Mouse (Mus musculus) WW6 (cell line): ENCODE measurements at regions not wholly inside any gene's neighbourhood (a gene's known extent, or its start where the extent isn't known, plus 50 kb on each side); places are given as distances from the start of the nearest gene placed in this dataset.

Source experiments
- DNase-seq: peaks from one replicate; pipeline ENCODE4 v3.0.0-alpha.2; 2013; ENCODE audit warnings: low read depth, low spot score

DNA sequence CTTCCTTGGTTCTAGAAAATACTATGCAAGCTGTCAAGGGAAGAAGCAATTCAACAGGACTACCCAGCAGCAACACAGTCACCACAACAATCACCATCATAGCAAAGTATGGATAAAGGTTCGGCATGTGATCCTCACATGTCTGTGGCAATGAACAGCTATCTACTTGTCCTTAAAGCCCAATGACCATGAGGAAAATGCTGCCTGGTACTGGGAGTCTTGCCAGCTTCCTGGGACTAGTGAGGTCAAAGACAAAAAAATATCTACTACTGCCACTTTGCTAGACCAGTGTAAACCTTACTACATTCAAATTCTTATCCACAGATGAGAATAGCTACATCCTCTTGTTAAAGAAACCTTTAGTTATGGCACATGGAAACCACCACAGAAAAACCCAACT, 346.3 kb downstream of the Wdr20rt start:
- DNase-seq, result no peak

DNA sequence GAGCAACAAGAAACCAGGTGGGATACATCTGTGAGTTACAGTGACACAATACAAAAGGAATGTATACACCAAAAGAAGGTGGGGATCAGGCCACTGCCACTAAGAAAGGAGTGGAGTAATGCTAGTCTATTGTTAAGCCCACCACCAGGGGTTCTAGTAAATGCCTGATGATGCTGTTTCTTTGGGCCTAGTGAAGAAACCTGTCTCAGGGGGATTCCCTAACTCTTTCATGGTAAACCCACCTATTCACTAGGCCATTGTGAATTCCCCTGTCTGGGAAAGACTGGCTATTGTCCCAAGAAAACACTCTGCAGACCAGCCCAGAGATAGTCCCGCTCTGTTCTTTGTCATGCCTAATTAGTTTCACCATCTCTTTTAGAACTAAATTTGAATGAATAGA, 368.2 kb downstream of the Wdr20rt start:
- DNase-seq, result peak; percentile 7

DNA sequence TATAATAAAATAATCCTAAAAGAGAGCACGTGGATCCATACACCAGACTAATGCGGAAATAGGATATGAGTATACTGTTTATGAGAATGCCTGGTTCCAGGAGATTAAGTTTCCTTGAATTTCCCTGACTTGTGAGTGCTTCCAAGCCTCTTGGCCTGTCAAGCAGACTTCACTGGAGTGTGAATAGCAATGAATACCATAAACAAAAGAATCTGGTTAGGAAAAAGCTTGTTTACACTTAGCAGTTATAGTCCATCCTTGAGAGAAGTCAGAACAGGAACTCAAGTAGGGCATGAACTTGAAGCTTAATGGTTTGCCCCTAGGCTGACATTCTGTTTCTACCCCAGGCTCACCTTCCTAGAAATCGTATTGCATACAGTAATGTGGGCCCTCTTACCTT, 368.8 kb downstream of the Wdr20rt start:
- DNase-seq, result no peak

DNA sequence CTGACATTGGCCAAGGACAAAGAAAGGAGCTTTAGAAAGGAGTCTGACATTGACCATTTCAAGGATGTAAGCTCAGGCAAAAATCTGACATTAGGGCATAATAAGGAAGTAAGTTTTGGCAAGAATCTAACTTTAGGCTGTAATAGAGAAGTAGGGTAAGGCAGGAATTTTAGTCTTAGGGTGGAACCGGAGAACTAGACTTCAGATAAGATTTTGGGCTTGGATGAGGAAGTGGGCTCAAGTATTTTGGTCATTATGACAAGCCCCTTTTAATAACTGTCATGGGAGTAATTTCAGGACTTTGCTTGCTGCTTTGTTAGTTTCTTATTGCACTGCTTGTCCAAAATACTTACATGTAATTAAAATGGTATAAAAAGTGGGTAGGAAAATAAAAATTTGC, 418.9 kb downstream of the Wdr20rt start:
- DNase-seq, result no peak

DNA sequence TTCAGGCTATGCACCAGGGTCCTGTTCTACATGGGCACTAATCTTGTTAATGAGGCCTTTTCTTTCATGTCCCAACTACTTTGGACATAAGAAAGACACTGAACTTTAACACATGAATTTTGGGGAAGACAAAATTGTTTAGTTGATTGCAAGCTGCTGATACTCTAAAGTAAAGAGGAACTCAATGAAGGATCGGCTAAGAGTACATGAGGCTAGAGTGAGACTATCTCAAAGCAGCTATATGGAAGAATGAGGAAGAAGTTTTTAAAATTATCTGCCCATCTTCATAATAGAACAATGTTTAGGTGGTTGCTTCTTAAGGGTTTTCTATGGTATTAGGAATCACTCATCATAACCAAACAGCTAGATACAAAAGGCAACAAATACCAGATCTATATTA, 431.5 kb downstream of the Wdr20rt start:
- DNase-seq, result no peak

DNA sequence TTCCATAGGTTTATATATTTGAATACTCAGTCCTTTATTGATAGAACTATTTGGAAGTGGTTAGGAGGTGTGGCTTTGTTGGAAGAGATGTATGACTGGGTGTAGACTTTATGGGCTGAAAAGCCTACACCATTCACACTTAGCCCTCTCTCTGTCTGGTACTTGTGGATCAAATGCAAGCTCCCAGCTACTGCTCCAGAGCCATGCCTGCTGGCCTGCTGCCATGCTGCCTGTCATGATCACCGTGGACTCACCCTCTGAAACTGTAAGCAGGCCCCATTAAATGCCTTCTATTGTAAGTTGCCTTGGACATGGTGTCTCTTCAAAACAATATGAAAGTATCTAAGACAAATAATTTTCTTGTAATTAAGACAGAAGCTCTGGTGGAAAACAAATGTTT, 446.4 kb downstream of the Wdr20rt start:
- DNase-seq, result no peak

DNA sequence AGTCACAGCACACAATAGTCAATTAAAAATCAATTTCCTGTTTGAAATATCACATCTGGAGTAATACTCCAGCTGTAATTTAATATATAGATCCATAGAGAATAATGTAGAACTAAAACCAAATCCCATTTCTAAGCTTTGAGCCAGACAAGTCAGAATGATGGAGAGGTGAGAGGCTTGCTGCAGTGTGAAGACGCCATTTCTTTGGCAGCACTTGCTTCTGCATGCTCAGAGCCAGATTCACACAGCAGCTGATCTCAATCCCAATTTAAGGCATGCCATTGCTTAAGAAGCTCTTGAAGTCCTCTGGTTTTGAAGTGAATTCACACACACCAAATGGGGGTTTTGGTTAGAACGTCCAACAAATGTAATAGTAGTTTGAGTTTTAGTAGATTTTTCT, 447.9 kb downstream of the Wdr20rt start:
- DNase-seq, result no peak

DNA sequence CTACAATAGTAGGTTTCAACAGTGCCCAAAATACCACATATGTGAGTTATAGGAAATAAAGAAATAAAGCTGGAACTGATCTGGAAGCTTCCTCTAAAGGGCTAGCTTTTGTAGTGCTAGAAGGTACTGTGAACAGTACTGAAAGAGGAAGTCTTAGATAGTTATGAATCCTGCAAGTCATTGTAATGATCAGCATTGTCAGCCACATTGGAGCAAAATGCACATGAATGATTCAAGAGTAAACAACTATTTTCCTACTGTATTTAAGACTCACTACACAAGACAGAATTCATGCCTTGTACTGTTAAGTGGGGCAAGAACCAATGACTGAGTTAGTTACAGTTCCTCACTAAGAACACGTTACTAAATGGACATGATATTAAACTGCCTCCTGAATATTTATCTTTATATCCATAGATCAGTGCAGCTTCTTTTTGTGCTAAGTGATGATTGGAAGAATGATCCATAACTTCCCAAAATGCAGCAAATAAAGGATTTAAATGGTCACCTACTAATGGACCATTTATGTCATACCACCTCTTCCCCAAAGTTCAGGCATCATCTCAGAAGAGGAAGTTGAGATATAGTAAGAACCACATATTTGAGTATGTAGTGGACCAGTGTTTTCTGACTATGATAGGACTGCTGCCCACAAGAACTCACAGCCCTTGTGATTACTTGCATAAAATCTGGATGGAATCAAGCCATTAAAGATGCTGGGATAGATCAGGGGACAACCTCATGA, 449.8 kb downstream of the Wdr20rt start:
- no peak for DNase-seq

DNA sequence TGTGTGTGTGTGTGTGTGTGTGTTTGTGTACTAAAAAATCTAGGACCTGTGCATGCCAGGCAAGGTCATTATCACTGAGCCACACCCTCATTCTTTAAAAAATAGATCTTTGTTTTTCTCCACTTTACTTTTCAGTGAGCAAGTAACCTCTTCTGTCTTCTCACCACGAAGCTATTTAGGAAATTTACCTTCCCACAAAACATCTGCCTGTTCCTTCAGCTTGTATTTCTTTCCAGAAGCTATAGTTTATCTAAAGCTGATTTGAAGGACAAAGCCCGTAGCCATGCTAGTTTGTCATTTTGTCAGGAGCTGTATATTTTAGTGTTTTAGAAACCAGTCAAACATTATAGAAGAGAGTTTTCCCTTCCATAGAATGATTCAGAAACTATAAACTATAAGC, 455.0 kb downstream of the Wdr20rt start:
- no peak for DNase-seq

DNA sequence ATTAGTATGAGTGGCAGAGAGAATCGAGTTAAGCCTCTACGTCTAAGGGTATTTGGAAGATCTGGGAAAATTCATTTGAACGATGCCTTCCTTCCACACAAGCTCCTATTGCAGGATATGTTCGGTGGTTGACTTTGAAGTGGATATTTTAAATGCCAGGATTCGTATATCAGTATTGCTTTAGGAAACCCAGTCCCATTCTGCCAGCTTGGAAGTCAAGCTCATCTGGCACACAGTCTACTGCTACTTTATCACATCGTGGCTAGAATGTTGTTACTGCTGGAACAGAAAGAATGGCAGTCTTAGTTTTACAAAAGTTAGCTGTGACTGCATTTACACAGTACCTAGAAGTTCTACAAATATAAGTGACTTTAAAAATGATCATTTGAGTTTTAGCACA, 456.5 kb downstream of the Wdr20rt start:
- DNase-seq, result no peak

DNA sequence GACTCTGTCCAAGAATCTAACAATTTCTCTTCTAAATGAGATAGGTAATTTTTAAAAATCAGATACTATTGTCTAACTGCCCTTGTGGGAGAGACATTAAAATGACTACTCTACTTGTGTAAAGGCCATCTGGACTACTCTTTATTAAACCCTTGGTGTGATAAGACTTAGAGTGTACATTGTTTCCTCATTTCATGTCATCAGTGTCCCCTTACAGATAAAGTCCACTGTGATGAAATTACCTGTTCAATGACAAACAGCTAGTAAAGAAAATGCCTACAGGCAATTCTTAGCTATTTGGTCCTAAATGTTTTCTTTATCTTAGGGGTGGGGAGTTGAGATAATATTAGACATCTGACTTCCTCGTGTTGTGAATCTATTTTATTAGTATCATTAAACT, 479.7 kb downstream of the Wdr20rt start:
- DNase-seq, result no peak

DNA sequence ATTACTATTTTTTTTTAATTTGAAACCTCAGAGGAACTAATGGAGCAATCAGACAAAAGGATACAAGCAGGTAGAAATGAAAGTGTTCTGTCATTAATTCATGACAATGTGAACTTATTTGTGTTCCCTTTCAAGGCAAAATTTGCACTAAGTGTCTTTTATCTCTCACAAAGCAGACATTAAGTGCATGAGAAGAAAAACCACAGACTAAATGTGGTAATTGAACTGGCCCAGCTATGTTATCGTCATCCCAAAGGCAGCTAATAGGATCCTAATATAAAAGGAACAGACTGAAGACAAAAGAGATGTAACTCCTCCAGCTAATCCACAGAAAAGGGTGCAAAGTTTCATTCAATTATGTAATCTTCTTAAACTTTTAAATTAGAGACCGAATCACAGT, 487.0 kb downstream of the Wdr20rt start:
- DNase-seq, result no peak
